Mouse (Mus musculus) CH12.LX (cell line): ENCODE measurements at regions not wholly inside any gene's neighbourhood (a gene's known extent, or its start where the extent isn't known, plus 50 kb on each side); places are given as distances from the start of the nearest gene placed in this dataset.

Source experiments
- BHLHE40 ChIP-seq: IDR thresholded peaks from 2 replicates; pipeline ENCODE4 v1.6.1; 2011; ENCODE audit warnings: mild to moderate bottlenecking, low read depth, low read length, improper control_type of control experiment
- CTCF ChIP-seq, 2 experiments: IDR thresholded peaks in 1 of 2; conservative IDR thresholded peaks in 1 of 2; 2 replicates each; pipeline ENCODE4 v1.5.1; 2011 to 2012; ENCODE audit warnings: low read depth in 2 of 2, low read length in 2 of 2, improper control_type of control experiment in 1 of 2, inconsistent platforms in 1 of 2, mild to moderate bottlenecking in 1 of 2, moderate library complexity in 1 of 2
- EP300 ChIP-seq: IDR thresholded peaks from 2 replicates; pipeline ENCODE4 v1.6.1; 2011; ENCODE audit warnings: low read length, improper control_type of control experiment
- GABPA ChIP-seq: IDR thresholded peaks from 2 replicates; pipeline ENCODE4 v1.6.1; 2012; ENCODE audit warnings: low read depth, low read length, improper control_type of control experiment, inconsistent platforms; ENCODE audit not compliant: insufficient replicate concordance
- HCFC1 ChIP-seq: IDR thresholded peaks from 2 replicates; pipeline ENCODE4 v1.6.1; 2012; ENCODE audit warnings: low read depth, mild to moderate bottlenecking, inconsistent platforms, low read length, improper control_type of control experiment
- MXI1 ChIP-seq: IDR thresholded peaks from 2 replicates; pipeline ENCODE4 v1.6.1; 2011; ENCODE audit warnings: mild to moderate bottlenecking, low read depth, low read length, improper control_type of control experiment
- MYC ChIP-seq: IDR thresholded peaks from 2 replicates; pipeline ENCODE4 v1.6.1; 2011; ENCODE audit warnings: low read depth, mild to moderate bottlenecking, improper control_type of control experiment, low read length
- POLR2A ChIP-seq: IDR thresholded peaks from 2 replicates; pipeline ENCODE4 v1.6.1; 2011; ENCODE audit warnings: low read depth, mild to moderate bottlenecking, improper control_type of control experiment, low read length
- RCOR1 ChIP-seq: conservative IDR thresholded peaks from 2 replicates; pipeline ENCODE4 v1.6.1; 2012; ENCODE audit warnings: low read depth, mild to moderate bottlenecking, inconsistent platforms, low read length, improper control_type of control experiment
- ZKSCAN1 ChIP-seq: IDR thresholded peaks from 2 replicates; pipeline ENCODE4 v1.6.1; 2012; ENCODE audit warnings: low read depth, inconsistent platforms, low read length, improper control_type of control experiment, borderline replicate concordance

DNA sequence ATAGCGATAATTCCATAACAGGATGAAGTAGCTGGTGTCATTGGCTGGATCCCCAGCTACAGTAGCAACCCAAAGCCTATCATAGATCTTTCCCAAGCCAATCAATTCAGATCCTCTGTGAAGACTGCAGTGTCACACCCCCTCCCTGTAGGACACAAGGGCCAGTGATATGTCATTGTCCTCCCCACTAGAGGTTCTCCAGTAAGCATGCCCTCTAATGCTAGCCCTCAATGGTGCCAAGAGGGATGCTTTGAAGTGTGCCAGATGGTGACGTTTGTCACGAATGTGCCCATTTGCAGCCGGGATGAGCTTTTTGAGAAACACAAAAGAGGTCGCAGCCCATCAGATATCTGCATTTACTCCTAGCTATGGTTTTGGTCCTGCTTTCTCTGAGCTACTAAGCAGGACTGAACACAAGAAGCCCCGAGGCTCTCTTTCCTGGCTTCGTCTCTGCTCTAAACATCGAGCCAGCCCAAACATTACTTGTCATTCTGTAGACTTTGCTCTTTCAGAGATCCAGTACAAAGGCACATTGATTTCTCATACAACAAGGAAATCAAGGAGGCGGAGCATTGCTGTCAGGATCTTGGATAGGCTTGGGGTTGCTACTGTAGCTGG is 214.2 kb downstream of the Gm19410 start:
- TF ChIP-seq POLR2A (no peak), CTCF (conservative IDR thresholded peaks at IDR 0.05 in 1 of 2, IDR thresholded peaks at IDR 0.05 in 1 of 2; ENCODE audit: low read depth in 2 of 2, low read length in 2 of 2) (no peak), ZKSCAN1 (no peak), RCOR1 (no peak), GABPA (no peak), MYC (no peak), EP300 (no peak), BHLHE40 (no peak), HCFC1 (no peak), MXI1 (no peak)
